Mouse (Mus musculus): ENCODE data around the gene Lrrc52.

DNA sequence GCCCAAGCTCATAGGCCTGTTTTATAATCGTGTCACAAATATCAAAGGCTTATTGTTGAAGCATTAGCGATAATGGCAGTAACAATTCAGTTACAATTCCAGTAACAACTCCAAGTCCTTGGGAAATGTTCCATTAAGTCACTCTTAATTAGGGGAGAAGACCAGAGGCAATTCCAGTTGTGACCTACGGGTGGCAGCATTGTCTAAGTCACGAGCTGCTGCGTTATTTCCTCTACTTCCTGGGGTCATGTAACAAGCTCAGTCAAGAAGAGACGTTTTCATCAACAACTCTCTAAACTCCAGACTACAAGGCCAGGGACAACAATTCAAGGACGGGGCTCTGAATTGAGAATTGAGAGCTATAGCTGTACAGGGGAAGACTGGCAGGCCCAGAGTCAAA lies 51.7 kb downstream of the Lrrc52 start:
- no peak for TF ChIP-seq NANOG (IDR thresholded peaks at IDR 0.05; ENCODE audit: borderline replicate concordance, low read length)
- TF ChIP-seq CTCF (conservative IDR thresholded peaks at IDR 0.05; ENCODE audit: low read length) = peak; percentile 99
- no peak for TF ChIP-seq POU5F1 (IDR thresholded peaks at IDR 0.05; ENCODE audit: borderline replicate concordance, low read length)

Measured in E14TG2a.4 (cell line).